Mouse (Mus musculus): ENCODE results near the gene Tanc2.

- no peak for TF ChIP-seq GATA1 (IDR thresholded peaks at IDR 0.05; ENCODE audit: low read length)
- no peak for TF ChIP-seq TAL1 (IDR thresholded peaks at IDR 0.05; ENCODE audit: low read length)
Observed at GRCm38 (mm10) chr11:105952111-105952510, 362.3 kb downstream of the Tanc2 start.

Measured in erythroblast, embryonic 14.5 days (primary cell).